Mouse (Mus musculus) liver, adult 2 months (tissue): ENCODE results near the gene Mlip. TPM values are rescaled to one million over a fixed set of nuclear protein-coding genes. Genes with fewer than 3 reads are reported as not detected.

Experiments
- DNase-seq: peaks from one replicate; pipeline ENCODE4 v3.0.0-alpha.2; 2011; ENCODE audit warnings: low read depth, low spot score; ENCODE audit errors: extremely low read depth
- H3K27ac ChIP-seq: fragments of 200-500 bp; replicated peaks from 2 replicates; pipeline ENCODE4 v1.5.1; 2012; ENCODE audit warnings: low read depth, mild to moderate bottlenecking, control low read depth, inconsistent platforms, low read length; ENCODE audit not compliant: insufficient read depth
- H3K27me3 ChIP-seq: fragments of 200-500 bp; 2 replicates; pipeline ENCODE4 v1.6.1; 2012; ENCODE audit warnings: mild to moderate bottlenecking, moderate library complexity, low read length, inconsistent platforms; ENCODE audit not compliant: control insufficient read depth, insufficient read depth
- H3K36me3 ChIP-seq: fragments of 200-500 bp; 2 replicates; pipeline ENCODE4 v1.6.1; 2012; ENCODE audit warnings: low read length, inconsistent platforms; ENCODE audit not compliant: control insufficient read depth, insufficient read depth
- H3K4me1 ChIP-seq: fragments of 200-500 bp; 2 replicates; pipeline ENCODE4 v1.6.1; 2011; ENCODE audit warnings: low read length; ENCODE audit not compliant: control insufficient read depth, insufficient read depth
- H3K4me3 ChIP-seq: fragments of 200-500 bp; 2 replicates; pipeline ENCODE4 v1.5.1; 2011; ENCODE audit warnings: low read depth, mild to moderate bottlenecking, control low read depth, low read length, moderate library complexity; ENCODE audit not compliant: insufficient read depth
- H3K79me2 ChIP-seq: fragments of 200-500 bp; 2 replicates; pipeline ENCODE4 v1.6.1; 2012; ENCODE audit warnings: inconsistent platforms, mild to moderate bottlenecking, low read length, moderate library complexity; ENCODE audit not compliant: control insufficient read depth, insufficient read depth
- H3K9ac ChIP-seq: fragments of 200-500 bp; 2 replicates; pipeline ENCODE4 v1.6.1; 2012; ENCODE audit warnings: low read depth, mild to moderate bottlenecking, control low read depth, inconsistent platforms, low read length
- CTCF ChIP-seq: fragments of 200-500 bp; IDR thresholded peaks from 2 replicates; pipeline ENCODE4 v1.5.1; 2011; ENCODE audit warnings: low read depth, low read length, control low read depth
- POLR2A ChIP-seq: fragments of 200-500 bp; IDR thresholded peaks from 2 replicates; pipeline ENCODE4 v1.6.1; 2011; ENCODE audit warnings: low read length, control low read depth; ENCODE audit not compliant: insufficient read depth; ENCODE audit errors: extremely low read depth
- WGBS: fragments of 180-500 bp; shearing (Covaris S2); methylation state at CpG from one replicate; pipeline ENCODE4 v1.1.7; 2018; 5-methylcytosine and 5-hydroxymethylcytosine counted together
- polyA plus RNA-seq: library from polyadenylated mRNA; depleted of rRNA; stranded (reverse); fragments of >200 nt; gene quantifications from 2 replicates; pipeline ENCODE4 v1.2.3, GENCODE M21; 2012
- total RNA-seq: library from RNA; depleted of rRNA; stranded (reverse); fragments of >200 nt; gene quantifications from 2 replicates; pipeline ENCODE4 v1.2.3, GENCODE M21; 2014

The Mlip gene
- total and polyA plus RNA-seq, 2 experiments, result not detected

GRCm38 (mm10) chr9:77175870-77176269, 176.9 kb downstream of the Mlip start:
- no peak overlapping the region for H3K27ac ChIP-seq
- H3K9ac ChIP-seq, result no peak overlapping the region
- H3K4me3 ChIP-seq, result no peak overlapping the region
- no peak for TF ChIP-seq CTCF
- TF ChIP-seq POLR2A, result no peak
- no peaks in the 10 kb centered on the region for H3K27me3 ChIP-seq
- WGBS, result 69% methylated on average over 3 of the region's 3 CpGs
- H3K36me3 ChIP-seq, result no peaks in the 10 kb centered on the region
- H3K79me2 ChIP-seq, result no peaks in the 10 kb centered on the region
- DNase-seq, result no peak
- H3K4me1 ChIP-seq, result no peaks in the 10 kb centered on the region

DNA sequence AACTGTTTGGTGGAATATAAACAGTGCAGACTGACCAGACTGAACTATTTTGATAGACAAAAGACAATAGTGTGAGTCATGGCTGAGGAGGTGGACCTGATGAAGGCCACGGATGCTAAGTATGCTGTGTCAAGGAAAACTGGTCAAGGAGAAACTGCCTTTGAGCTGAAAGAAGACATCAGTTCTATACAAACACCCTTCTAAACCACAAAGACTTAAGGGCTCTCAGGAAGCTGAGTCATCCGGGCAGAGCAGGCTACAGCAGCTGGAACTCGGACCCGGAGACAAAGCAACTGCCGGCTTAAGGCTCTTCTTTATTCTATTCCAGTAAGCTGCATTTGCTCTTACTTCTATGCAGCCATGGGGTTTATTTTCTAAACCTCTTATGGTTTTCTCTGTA, 180.7 kb downstream of the Mlip start:
- 71% methylated on average over 5 of the region's 5 CpGs for WGBS
- H3K36me3 ChIP-seq, result no peaks in the 10 kb centered on the region
- no peak for DNase-seq

GRCm38 (mm10) chr9:77165877-77166276, 186.9 kb downstream of the Mlip start:
- Histone ChIP-seq H3K4me1 (no peaks in the 10 kb centered on the region), H3K9ac (no peak overlapping the region), H3K27ac (no peak overlapping the region), H3K79me2 (no peaks in the 10 kb centered on the region), H3K36me3 (no peaks in the 10 kb centered on the region), H3K27me3 (no peaks in the 10 kb centered on the region), H3K4me3 (no peak overlapping the region)
- no peak for TF ChIP-seq CTCF
- no peak for TF ChIP-seq POLR2A
- 89% methylated on average over 6 of the region's 6 CpGs for WGBS
- DNase-seq, result no peak

More for the DNA sequence above, 180.7 kb downstream of the Mlip start:
- TF ChIP-seq POLR2A, result no peak
- TF ChIP-seq CTCF, result no peak
- Histone ChIP-seq H3K4me1 (no peaks in the 10 kb centered on the region), H3K9ac (no peak overlapping the region), H3K27me3 (no peaks in the 10 kb centered on the region), H3K79me2 (no peaks in the 10 kb centered on the region), H3K27ac (no peak overlapping the region), H3K4me3 (no peak overlapping the region)

GRCm38 (mm10) chr9:77161764-77162163, 191.0 kb downstream of the Mlip start:
- Histone ChIP-seq H3K27ac (no peak overlapping the region), H3K79me2 (no peaks in the 10 kb centered on the region), H3K27me3 (no peaks in the 10 kb centered on the region), H3K36me3 (no peaks in the 10 kb centered on the region), H3K4me1 (no peaks in the 10 kb centered on the region), H3K9ac (no peak overlapping the region), H3K4me3 (no peak overlapping the region)
- TF ChIP-seq CTCF (no peak), POLR2A (no peak)
- no peak for DNase-seq
- 82% methylated on average over 5 of the region's 5 CpGs for WGBS

- TF ChIP-seq POLR2A, result no peak
- TF ChIP-seq CTCF, result no peak
- H3K27me3 ChIP-seq, result no peaks in the 10 kb centered on the region
- 59% methylated on average over 4 of the region's 4 CpGs for WGBS
- no peak overlapping the region for H3K27ac ChIP-seq
- H3K9ac ChIP-seq, result no peak overlapping the region
- no peak for DNase-seq
- no peaks in the 10 kb centered on the region for H3K79me2 ChIP-seq
- no peak overlapping the region for H3K4me3 ChIP-seq
- no peaks in the 10 kb centered on the region for H3K36me3 ChIP-seq
- H3K4me1 ChIP-seq, result no peaks in the 10 kb centered on the region
Measured at GRCm38 (mm10) chr9:77160277-77160926, 192.4 kb downstream of the Mlip start.

DNA sequence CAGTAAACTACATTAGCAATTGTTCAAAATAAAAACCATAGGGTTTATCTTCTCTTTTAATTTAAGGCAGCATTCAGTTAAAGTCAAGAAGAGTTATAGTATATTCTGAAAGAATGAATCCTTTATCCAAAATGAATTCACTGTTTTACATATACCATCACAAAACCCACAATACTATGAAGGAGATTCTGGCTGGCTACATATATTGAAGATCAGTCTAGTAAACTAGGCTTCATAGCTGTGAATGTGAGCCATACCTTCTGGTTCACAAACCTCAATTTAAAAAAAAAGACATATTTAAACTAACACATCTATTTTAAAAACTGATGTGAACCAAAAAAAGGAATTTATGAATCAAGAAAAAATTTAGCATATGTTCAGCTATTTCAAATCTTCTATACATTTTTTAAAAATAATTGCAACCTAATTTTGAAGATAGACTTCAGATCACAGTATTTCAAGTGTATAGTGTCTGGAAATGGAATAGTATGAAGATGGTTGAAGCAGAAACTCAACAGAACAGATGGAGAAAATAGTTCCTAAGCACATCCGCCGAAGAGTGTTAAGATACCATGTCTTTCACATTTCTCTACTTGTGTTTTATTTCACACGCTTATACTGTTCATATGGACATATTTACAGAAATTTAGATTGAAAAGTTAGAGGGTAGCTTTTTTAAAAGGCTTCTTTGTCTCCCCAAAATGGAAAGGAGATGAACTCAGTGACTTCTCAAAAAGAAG, 204.1 kb downstream of the Mlip start:
- Histone ChIP-seq H3K4me3 (no peak overlapping the region), H3K79me2 (no peaks in the 10 kb centered on the region), H3K4me1 (no peaks in the 10 kb centered on the region), H3K27me3 (no peaks in the 10 kb centered on the region), H3K9ac (no peak overlapping the region), H3K27ac (no peak overlapping the region), H3K36me3 (no peaks in the 10 kb centered on the region)
- no peak for DNase-seq
- TF ChIP-seq CTCF (no peak), POLR2A (no peak)
- 91% methylated on average over 3 of the region's 3 CpGs for WGBS
